Mouse (Mus musculus): ENCODE data around the gene Gpr84. TPM values are rescaled to one million over a fixed set of nuclear protein-coding genes. Genes with fewer than 3 reads are reported as not detected.

The Gpr84 gene
- total RNA-seq, 2 experiments from 2014 or later: 0.96 to 1.3 TPM

GRCm38 (mm10) chr15:103308056-103308875 is 2.1 kb downstream of the Gpr84 start:
- ATAC-seq (replicated peaks; ENCODE audit: low FRiP score, poor library complexity, severe bottlenecking): no peak

- peak; percentile 81 for ATAC-seq (replicated peaks; ENCODE audit: low FRiP score, poor library complexity, severe bottlenecking)
Observed at GRCm38 (mm10) chr15:103307125-103307524, 3.3 kb downstream of the Gpr84 start.

- ATAC-seq (replicated peaks; ENCODE audit: low FRiP score, poor library complexity, severe bottlenecking): no peak
Observed at GRCm38 (mm10) chr15:103305792-103306645, 4.4 kb downstream of the Gpr84 start.

- ATAC-seq (replicated peaks; ENCODE audit: low FRiP score, poor library complexity, severe bottlenecking): peak; percentile 60
Observed at GRCm38 (mm10) chr15:103305070-103305678, 5.2 kb downstream of the Gpr84 start.

- no peak for ATAC-seq (replicated peaks; ENCODE audit: low FRiP score, poor library complexity, severe bottlenecking)
Observed at GRCm38 (mm10) chr15:103304616-103304969, 5.8 kb downstream of the Gpr84 start.

GRCm38 (mm10) chr15:103303916-103304615 is 6.3 kb downstream of the Gpr84 start:
- no peak for ATAC-seq (replicated peaks; ENCODE audit: low FRiP score, poor library complexity, severe bottlenecking)

- ATAC-seq (replicated peaks; ENCODE audit: low FRiP score, poor library complexity, severe bottlenecking): no peak
Observed at GRCm38 (mm10) chr15:103302341-103303021, 7.9 kb downstream of the Gpr84 start.

DNA sequence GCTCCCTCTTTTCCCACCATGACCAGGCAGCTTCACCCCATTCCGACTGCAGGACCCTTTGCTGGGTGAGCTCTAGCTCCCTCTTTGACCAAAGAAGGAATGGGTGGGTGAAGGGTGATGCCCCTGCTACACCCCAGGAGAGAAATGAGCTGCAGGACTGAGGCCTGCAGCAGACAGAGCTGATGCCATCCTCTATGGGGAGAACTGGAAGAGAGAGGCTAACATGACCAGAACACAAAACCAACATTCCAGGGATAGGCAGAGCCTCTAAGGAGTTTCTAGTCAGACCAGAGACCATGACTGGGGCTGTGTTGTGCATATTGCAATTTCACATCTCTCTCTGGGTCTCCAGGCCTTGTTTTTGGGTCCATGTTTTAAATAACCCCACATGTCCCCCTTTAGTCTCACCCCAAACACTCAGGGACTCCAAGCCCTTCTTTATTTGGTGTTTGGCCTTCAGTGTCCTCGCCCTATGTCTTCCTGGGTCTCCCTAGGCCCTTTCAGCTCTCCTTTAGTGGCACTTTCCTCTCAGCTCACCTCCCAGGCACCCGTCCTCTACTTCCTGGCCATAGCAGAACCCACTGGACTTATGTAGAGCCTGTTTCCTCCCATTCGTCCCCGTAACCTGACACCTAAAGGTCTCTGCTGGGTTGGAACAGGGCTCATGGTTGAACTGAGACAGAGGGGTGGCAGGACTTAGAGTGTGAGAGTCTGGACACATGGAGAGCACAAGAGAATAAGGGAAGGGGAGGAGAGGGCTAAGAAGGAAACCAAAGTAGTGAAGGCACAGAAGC is 8.7 kb downstream of the Gpr84 start:
- ATAC-seq (replicated peaks; ENCODE audit: low FRiP score, poor library complexity, severe bottlenecking): no peak

- ATAC-seq (replicated peaks; ENCODE audit: low FRiP score, poor library complexity, severe bottlenecking): no peak
Observed at GRCm38 (mm10) chr15:103301046-103301445, 9.4 kb downstream of the Gpr84 start.

GRCm38 (mm10) chr15:103300560-103300959 is 9.9 kb downstream of the Gpr84 start:
- ATAC-seq (replicated peaks; ENCODE audit: low FRiP score, poor library complexity, severe bottlenecking): no peak

- no peak for ATAC-seq (replicated peaks; ENCODE audit: low FRiP score, poor library complexity, severe bottlenecking)
Observed at GRCm38 (mm10) chr15:103300067-103300471, 10.3 kb downstream of the Gpr84 start.

DNA sequence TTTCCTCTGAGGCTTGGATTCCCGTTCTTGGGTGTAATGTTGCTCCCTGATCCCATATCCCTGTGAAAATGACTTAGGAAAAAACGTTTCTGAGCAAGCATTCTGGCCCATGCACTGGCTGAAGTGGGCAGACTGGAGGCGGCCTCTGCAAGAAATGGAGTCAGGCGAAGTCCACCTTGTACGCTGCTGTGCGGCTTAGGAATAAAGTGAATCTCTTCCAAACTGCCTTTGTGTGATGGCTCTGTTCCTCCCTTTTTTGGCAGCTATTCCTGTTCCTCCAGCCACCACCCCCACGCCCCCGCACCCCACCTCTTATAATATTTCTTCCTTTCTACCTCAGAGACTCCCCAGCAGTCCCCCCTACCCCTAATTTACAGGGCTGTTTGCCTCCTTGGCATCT is 10.8 kb downstream of the Gpr84 start:
- no peak for ATAC-seq (replicated peaks; ENCODE audit: low FRiP score, poor library complexity, severe bottlenecking)

DNA sequence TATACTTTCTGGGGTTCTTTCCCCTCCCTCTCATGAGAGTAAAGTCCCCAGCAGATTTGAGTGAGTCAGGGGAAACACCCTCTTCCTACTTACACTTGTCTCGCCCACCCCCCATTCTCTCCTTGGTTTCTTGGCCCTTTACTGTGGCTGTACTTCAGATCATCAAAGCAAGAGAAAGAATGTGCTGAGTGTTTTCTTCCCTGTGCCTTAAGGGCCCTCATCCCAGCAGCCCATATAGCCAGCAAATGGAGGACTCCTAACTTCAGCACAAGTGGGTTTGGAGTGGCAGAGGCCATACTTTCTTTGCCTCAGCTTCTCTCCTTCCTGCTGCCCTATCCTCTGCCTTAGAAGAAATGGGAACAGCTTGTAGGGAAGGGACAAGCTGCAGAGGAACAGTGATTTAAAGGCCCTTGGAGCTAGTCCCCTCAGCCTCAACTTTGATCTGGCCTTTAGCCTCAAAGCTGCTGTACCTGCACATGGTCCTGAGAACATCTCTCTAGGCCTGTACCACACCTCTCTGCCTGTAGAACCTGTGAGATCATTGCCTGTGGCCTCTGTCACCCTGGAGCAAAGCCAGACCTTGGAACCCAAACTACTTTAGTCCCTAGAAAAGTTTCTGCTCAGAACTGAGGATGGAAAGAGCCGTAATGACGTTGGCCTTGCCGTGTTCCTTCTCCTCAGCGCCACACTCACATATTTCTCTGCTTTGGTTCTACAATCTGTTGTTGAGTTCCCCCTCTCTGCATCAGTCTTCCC is 11.4 kb downstream of the Gpr84 start:
- no peak for ATAC-seq (replicated peaks; ENCODE audit: low FRiP score, poor library complexity, severe bottlenecking)

DNA sequence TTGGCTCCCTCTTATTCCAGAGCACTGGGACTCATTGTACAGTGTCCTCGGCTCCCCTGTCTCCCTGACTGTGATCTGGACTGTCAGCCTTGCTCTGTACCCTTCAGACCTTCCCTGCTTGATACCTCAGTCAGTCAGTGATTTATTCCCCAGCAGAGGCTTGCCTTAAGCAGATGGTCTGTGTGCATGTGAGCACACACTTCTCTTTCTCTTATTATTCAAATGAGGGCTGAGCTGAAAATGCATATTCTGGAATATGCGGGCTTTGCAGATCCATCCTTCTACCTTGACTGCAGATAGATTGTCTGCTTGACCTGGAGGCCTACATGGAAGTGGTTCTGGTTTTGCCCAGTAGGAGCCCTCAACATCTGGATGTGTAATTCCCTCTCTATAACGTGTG is 12.4 kb downstream of the Gpr84 start:
- ATAC-seq (replicated peaks; ENCODE audit: low FRiP score, poor library complexity, severe bottlenecking): no peak

- ATAC-seq (replicated peaks; ENCODE audit: low FRiP score, poor library complexity, severe bottlenecking): no peak
Observed at GRCm38 (mm10) chr15:103297313-103297712, 13.1 kb downstream of the Gpr84 start.

DNA sequence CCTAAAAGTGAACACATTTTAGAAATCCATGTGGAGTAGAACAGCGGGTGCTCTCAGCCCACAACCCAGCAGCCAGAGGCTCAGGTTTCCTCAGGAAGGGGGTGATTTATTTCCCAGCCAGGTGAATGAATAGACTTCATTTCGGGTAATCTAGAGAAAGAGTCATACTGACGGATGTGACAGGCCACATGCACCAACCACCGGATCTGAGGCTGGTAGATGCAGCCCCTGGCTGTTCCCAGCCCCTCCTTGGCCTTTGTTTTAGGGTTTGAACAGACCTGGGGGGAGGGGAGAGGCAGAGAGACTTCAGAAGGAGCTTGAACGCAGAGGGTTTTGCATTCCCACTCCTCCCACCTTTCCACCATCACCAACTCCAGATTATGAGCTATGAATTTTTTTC is 14.6 kb downstream of the Gpr84 start:
- ATAC-seq (replicated peaks; ENCODE audit: low FRiP score, poor library complexity, severe bottlenecking): no peak

DNA sequence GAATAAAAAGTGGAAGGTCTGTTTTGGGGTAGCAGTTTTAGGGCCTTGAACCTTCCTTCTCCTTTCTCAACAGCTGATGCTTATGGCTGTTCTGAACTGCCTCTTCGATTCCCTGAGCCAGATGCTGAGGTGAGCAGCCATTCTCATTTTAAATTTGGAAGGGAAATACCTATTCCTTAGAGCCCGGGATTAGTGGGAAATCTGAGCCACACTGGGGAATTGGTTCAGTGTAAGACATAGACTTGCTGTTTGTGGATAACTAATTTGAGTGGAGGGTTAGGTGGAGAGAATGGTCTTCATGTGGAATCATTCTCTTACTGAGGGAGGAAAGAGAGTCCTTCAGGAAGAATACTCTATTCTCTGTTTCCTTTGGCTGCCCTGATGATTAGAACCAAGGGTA is 15.8 kb downstream of the Gpr84 start:
- no peak for ATAC-seq (replicated peaks; ENCODE audit: low FRiP score, poor library complexity, severe bottlenecking)

DNA sequence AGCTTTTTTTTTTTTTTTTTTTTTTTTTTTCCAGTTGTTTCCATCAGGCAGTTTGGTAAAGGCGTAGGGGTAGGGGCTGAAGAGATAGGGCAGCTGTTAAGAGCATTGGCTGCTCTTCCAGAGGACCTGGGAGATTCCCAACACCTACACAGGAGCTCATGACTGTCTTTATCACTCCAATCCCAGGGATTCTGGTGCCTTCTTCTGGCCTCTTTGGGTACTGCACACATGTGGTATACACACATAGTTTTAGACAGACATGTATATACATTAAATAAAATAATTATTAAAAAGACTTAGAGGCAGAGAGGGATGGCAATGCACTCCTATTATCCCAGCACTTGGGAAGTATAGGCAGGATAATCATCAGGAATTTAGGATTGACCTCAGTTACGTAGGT is 17.0 kb downstream of the Gpr84 start:
- no peak for ATAC-seq (replicated peaks; ENCODE audit: low FRiP score, poor library complexity, severe bottlenecking)
